Mouse (Mus musculus) spleen, postnatal 36 days (tissue): ENCODE data around the gene Smndc1.
A peak's percentile ranks its signal among the peaks of the same experiment; 100 is the strongest.
"Not testable (repeated sequence)": the region's sequence is repeated elsewhere in the genome, so short reads cannot be mapped to it uniquely, and the experiment has no call there.

ENCODE experiments used
- DNase-seq, 2 experiments: peaks; one replicate each; pipeline ENCODE4 v3.0.0; 2022; ENCODE audit warnings: low spot score in 2 of 2, mixed read lengths in 1 of 2

The Smndc1 gene

GRCm38 (mm10) chr19:53412149-53412848 is 21.9 kb upstream of the Smndc1 start:
- no peak for DNase-seq

- DNase-seq, result no peak
These were observed 19.4 kb upstream of the Smndc1 start for GRCm38 (mm10) chr19:53409663-53410307.

GRCm38 (mm10) chr19:53408398-53408797 is 18.0 kb upstream of the Smndc1 start:
- no peak for DNase-seq

GRCm38 (mm10) chr19:53407350-53407749 is 17.0 kb upstream of the Smndc1 start:
- no peak for DNase-seq

- DNase-seq, result no peak
These were observed 15.4 kb upstream of the Smndc1 start for GRCm38 (mm10) chr19:53405810-53406209.

- no peak for DNase-seq
These were observed 14.5 kb upstream of the Smndc1 start for GRCm38 (mm10) chr19:53404837-53405356.

- no peak for DNase-seq
These were observed 13.9 kb upstream of the Smndc1 start for GRCm38 (mm10) chr19:53404219-53404836.

GRCm38 (mm10) chr19:53402741-53403432 is 12.5 kb upstream of the Smndc1 start:
- no peak for DNase-seq

GRCm38 (mm10) chr19:53400332-53401110 is 10.1 kb upstream of the Smndc1 start:
- no peak for DNase-seq

GRCm38 (mm10) chr19:53399213-53399612 is 8.8 kb upstream of the Smndc1 start:
- DNase-seq, result no peak

- peak in 1 of 2 experiments; percentile 19 for DNase-seq
These were observed 7.3 kb upstream of the Smndc1 start for GRCm38 (mm10) chr19:53397451-53398233.

GRCm38 (mm10) chr19:53395805-53396204 is 5.4 kb upstream of the Smndc1 start:
- peak in 1 of 2 experiments; percentile 27 for DNase-seq

GRCm38 (mm10) chr19:53394956-53395355 is 4.6 kb upstream of the Smndc1 start:
- DNase-seq, result not testable (repeated sequence)

- peak in 1 of 2 experiments; percentile 65 for DNase-seq
These were observed 4.2 kb upstream of the Smndc1 start for GRCm38 (mm10) chr19:53394552-53394951.

GRCm38 (mm10) chr19:53393646-53394045 is 3.3 kb upstream of the Smndc1 start:
- no peak for DNase-seq

GRCm38 (mm10) chr19:53392781-53393343 is 2.5 kb upstream of the Smndc1 start:
- no peak for DNase-seq

- DNase-seq, result no peak
These were observed 1.4 kb upstream of the Smndc1 start for GRCm38 (mm10) chr19:53391787-53392186.

- no peak for DNase-seq
These were observed 1.0 kb upstream of the Smndc1 start for GRCm38 (mm10) chr19:53391386-53391785.

GRCm38 (mm10) chr19:53389851-53390431 is 437 bp downstream of the Smndc1 start:
- DNase-seq, result peak; percentile 40 to 72

GRCm38 (mm10) chr19:53389417-53389816 is 961 bp downstream of the Smndc1 start:
- no peak for DNase-seq
